Mouse (Mus musculus) G1E (cell line): ENCODE measurements around the gene Klhl2.

Experiments used
- CTCF ChIP-seq: IDR thresholded peaks from 2 replicates; pipeline ENCODE4 v1.5.1; 2012; ENCODE audit warnings: low read depth, low read length, inconsistent platforms, mixed read lengths
- GATA1 ChIP-seq: IDR thresholded peaks from 2 replicates; pipeline ENCODE4 v1.6.1; 2012; ENCODE audit warnings: borderline replicate concordance, low read length, inconsistent platforms, mixed read lengths
- GATA2 ChIP-seq: IDR thresholded peaks from 2 replicates; pipeline ENCODE4 v1.6.1; 2012; ENCODE audit warnings: low read depth, low read length, inconsistent platforms, borderline replicate concordance

- no peak for TF ChIP-seq CTCF
- no peak for TF ChIP-seq GATA2
- no peak for TF ChIP-seq GATA1
Measured at GRCm38 (mm10) chr8:64896731-64897130, 46.9 kb upstream of the Klhl2 start.
